In the genomic region with DNA sequence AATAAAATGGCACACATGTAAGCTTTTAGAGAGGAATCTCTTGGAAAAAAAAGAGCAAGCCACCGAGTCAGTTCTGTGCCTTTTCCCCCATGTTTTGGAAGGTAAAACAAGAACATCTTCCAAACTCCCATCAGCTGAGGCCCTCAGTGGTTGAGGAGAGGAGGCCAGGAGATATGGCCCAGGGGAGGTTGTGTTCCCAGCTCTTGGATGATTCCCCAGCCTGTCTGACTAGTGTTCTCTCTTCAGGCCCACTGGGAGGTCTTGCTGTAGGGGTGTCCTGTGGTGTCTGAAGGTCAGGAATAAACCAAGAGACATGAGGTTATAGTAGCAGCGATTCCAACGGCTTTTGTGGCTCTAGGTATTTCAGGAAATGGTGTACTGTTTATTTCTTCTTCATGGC, we compare ENCODE assay signal across 11 mouse cellular contexts.
"Had no signal": no experiment of that assay in that cellular context is flagged by ENCODE, and none has a peak within 500 bp of the region (broad histone marks: within the 10 kb centered on the region; RNA-seq: fewer than 3 reads in every experiment).

No protein-coding gene starts in this region.

- H3K4me1 ChIP-seq: midbrain, embryonic 12.5 days had no signal

- H3K4me3 ChIP-seq: layer of hippocampus, adult 2 months; limb, embryonic 13.5 days; midbrain, embryonic 12.5 days had no signal

- DNase-seq: kidney, postnatal 36 days; lung, adult 18-20 months; right cerebral cortex, postnatal 14 days; thymus, adult 18-20 months; thymus, postnatal 14 days had no signal

- H3K9me3 ChIP-seq: limb, embryonic 13.5 days; midbrain, embryonic 12.5 days had no signal

- H3K36me3 ChIP-seq: limb, embryonic 13.5 days; midbrain, embryonic 12.5 days had no signal

- H3K4me2 ChIP-seq: limb, embryonic 13.5 days; midbrain, embryonic 12.5 days had no signal

- H3K27ac ChIP-seq: kidney, postnatal 0 days; layer of hippocampus, adult 2 months; limb, embryonic 13.5 days; liver, embryonic 14.5 days; midbrain, embryonic 12.5 days had no signal

- H3K9ac ChIP-seq: limb, embryonic 13.5 days; liver, embryonic 14.5 days; midbrain, embryonic 12.5 days had no signal

- ATAC-seq: midbrain, embryonic 16.5 days had no signal

- H3K27me3 ChIP-seq: limb, embryonic 13.5 days; midbrain, embryonic 12.5 days had no signal
